Mouse (Mus musculus): ENCODE results near the gene Fam217a.
"Not testable (repeated sequence)": the region's sequence is repeated elsewhere in the genome, so short reads cannot be mapped to it uniquely, and the experiment has no call there.

Gene Fam217a

GRCm38 (mm10) chr13:34873801-34874681, 50.1 kb downstream of the Fam217a start:
- DNase-seq = peak; percentile 97

DNA sequence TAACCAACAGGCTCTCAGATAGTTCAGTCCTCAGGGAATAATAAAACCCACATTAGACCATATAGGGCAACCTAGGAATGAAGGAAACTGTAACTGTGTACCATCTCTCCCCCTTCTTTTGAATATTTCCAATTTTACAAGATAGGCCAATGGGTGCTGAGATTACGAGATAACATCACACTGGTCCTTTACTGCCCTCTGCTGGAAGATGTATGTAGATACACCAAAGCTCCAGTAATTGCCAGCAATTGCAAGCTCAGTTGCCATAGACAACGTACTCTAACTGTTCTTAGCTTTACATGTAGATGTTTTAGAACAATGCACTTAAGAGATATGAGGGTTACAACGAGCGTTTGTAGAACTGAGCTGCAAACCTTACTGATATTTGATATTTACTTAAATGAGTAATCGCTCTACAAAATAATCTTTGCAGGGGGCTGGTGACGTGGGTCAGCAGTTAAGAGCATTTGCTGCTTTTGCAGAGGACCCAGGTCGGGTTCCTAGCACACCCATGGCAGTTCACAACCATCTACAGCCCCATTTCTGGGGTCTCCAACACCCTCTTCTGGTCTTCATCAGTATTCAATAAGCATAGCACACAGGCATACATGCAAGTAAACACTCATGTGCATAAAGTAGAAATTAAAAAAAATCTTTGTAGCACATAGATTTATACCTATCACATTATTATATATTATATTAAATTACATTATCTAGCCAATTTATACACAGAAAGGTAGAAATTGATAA, 59.5 kb downstream of the Fam217a start:
- DNase-seq = peak; percentile 85

GRCm38 (mm10) chr13:34861166-34861565, 62.9 kb downstream of the Fam217a start:
- DNase-seq = not testable (repeated sequence)
